Mouse (Mus musculus) bone marrow, adult 2 months (tissue): ENCODE results near the gene LTO1.
A peak's percentile ranks its signal among the peaks of the same experiment; 100 is the strongest.

ENCODE experiments used
- CTCF ChIP-seq: fragments of 200-500 bp; IDR thresholded peaks from 2 replicates; pipeline ENCODE4 v1.5.1; 2011; ENCODE audit warnings: low read length, control low read depth; ENCODE audit not compliant: control insufficient read depth, insufficient read depth
- POLR2A ChIP-seq: fragments of 200-500 bp; IDR thresholded peaks from 2 replicates; pipeline ENCODE4 v1.6.1; 2011; ENCODE audit warnings: low read depth, mild to moderate bottlenecking, control low read depth, low read length, borderline replicate concordance; ENCODE audit not compliant: control insufficient read depth

DNA sequence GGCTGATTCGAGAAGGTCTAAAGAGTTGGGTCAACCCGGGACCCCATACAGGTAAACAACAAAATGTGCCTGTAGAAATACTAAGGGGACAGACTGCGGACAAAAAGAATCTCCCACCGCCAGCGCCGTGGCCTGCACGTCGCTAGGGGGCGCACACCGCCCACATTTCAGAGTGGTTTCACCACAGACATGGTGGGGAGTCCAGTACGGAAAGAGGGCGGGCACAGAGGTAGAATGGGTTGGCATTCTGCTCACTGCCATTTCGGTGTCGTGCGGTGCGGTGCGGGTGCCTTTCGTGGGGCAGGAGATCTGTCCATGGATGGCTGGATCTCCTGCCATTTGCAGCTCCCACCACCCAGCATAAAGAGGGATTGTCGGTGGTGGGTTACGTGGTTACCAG lies 22.6 kb downstream of the LTO1 start:
- TF ChIP-seq CTCF (peak; percentile 95), POLR2A (no peak)
